Mouse (Mus musculus) liver, embryonic 14.5 days (tissue): ENCODE measurements around the gene Atp1b2. TPM values are rescaled to one million over a fixed set of nuclear protein-coding genes. Genes with fewer than 3 reads are reported as not detected.
A peak's percentile ranks its signal among the peaks of the same experiment; 100 is the strongest.
"Not testable (repeated sequence)": the region's sequence is repeated elsewhere in the genome, so short reads cannot be mapped to it uniquely, and the experiment has no call there.

ENCODE experiments used
- ATAC-seq: fragments of 200-750 bp; cut with Nextera tagmentation; 2 replicates; pipeline ENCODE4 v1.8.0; 2017; ENCODE audit warnings: moderate number of reproducible peaks, mild to moderate bottlenecking, moderate library complexity; ENCODE audit not compliant: insufficient read depth
- DNase-seq, 3 experiments: peaks; one replicate each; pipeline ENCODE4 v3.0.0-alpha.2; 2012 to 2013; ENCODE audit warnings: low read depth in 3 of 3, low spot score in 3 of 3
- H3K27ac ChIP-seq: fragments of 300-500 bp; sonication (generic); 2 replicates; pipeline ENCODE4 v1.5.1; 2014; ENCODE audit warnings: moderate library complexity, mild to moderate bottlenecking, control low read depth, inconsistent platforms
- H3K27me3 ChIP-seq: fragments of 300-500 bp; sonication (generic); 2 replicates; pipeline ENCODE4 v1.6.1; 2014; ENCODE audit warnings: mild to moderate bottlenecking, low read length, moderate library complexity; ENCODE audit not compliant: control insufficient read depth, insufficient read depth
- H3K36me3 ChIP-seq: fragments of 300-500 bp; sonication (generic); replicated peaks from 2 replicates; pipeline ENCODE4 v1.6.1; 2014; ENCODE audit warnings: low read depth; ENCODE audit not compliant: control insufficient read depth, insufficient read depth
- H3K4me1 ChIP-seq, 2 experiments: fragments of 200-500 bp in 1 of 2; fragments of 300-500 bp in 1 of 2; sonication (generic) in 1 of 2; replicated peaks; 2 replicates each; pipeline ENCODE4 v1.6.1; 2012 to 2014; ENCODE audit warnings: antibody characterized with exemption in 1 of 2, inconsistent platforms in 1 of 2, low read length in 1 of 2; ENCODE audit not compliant: control insufficient read depth in 2 of 2, insufficient read depth in 2 of 2
- H3K4me2 ChIP-seq: fragments of 300-500 bp; sonication (generic); 2 replicates; pipeline ENCODE4 v1.6.1; 2014; ENCODE audit warnings: low read depth, mild to moderate bottlenecking, control low read depth, moderate library complexity
- H3K4me3 ChIP-seq, 2 experiments: fragments of 200-500 bp in 1 of 2; fragments of 300-500 bp in 1 of 2; sonication (generic) in 1 of 2; 2 replicates each; pipeline ENCODE4 v1.5.1; 2012 to 2014; ENCODE audit warnings: low read depth in 2 of 2, low read length in 2 of 2, mild to moderate bottlenecking in 2 of 2, control low read depth in 1 of 2, inconsistent platforms in 1 of 2, moderate library complexity in 1 of 2; ENCODE audit not compliant: insufficient read depth in 1 of 2
- H3K9ac ChIP-seq: fragments of 300-500 bp; sonication (generic); replicated peaks from 2 replicates; pipeline ENCODE4 v1.6.1; 2014; ENCODE audit warnings: mild to moderate bottlenecking, control low read depth, moderate library complexity
- H3K9me3 ChIP-seq: fragments of 300-500 bp; sonication (generic); 2 replicates; pipeline ENCODE4 v1.6.1; 2016; ENCODE audit warnings: low read length, mixed read lengths; ENCODE audit not compliant: control insufficient read depth
- CTCF ChIP-seq: IDR thresholded peaks from 2 replicates; pipeline ENCODE4 v1.5.1; 2016; ENCODE audit warnings: antibody characterized with exemption, low read depth, control low read depth
- EP300 ChIP-seq: IDR thresholded peaks from 2 replicates; pipeline ENCODE4 v1.6.1; 2016; ENCODE audit warnings: antibody characterized with exemption, low read depth
- WGBS: fragments of 180-500 bp; shearing (Covaris S2); extraction: QIAGEN DNeasy Blood & Tissue Kit; methylation state at CpG from one replicate; pipeline ENCODE4 v1.1.7; 2014; ENCODE audit not compliant: insufficient replicate concordance; 5-methylcytosine and 5-hydroxymethylcytosine counted together
- polyA plus RNA-seq, 2 experiments: library from polyadenylated mRNA; depleted of rRNA in 1 of 2; stranded (reverse) in 1 of 2; unstranded in 1 of 2; fragments of >200 nt; fragmentation: Nextera tagmentation in 1 of 2; extraction: Ambion mirVana in 1 of 2; gene quantifications; 2 replicates each; pipeline versions ENCODE4 v1.2.1 to v1.2.3; 2012 to 2014

Atp1b2 gene
- polyA plus RNA-seq, 2 experiments = 20.6 to 21.3 TPM

GRCm38 (mm10) chr11:69633128-69633866, 27.6 kb upstream of the Atp1b2 start:
- H3K27ac ChIP-seq = peak overlapping the region; percentile 79
- no peak for DNase-seq

GRCm38 (mm10) chr11:69632284-69633089, 26.7 kb upstream of the Atp1b2 start, which contains the start of gene Fxr2:
TSS of gene Fxr2 (plus strand) at chr11:69632990.
- Histone ChIP-seq H3K4me2 (peak within 1 kb of the TSS; percentile 91), H3K36me3 (no peaks in the 10 kb centered on the region; the same call in 1 of the 2 replicates), H3K27me3 (no peaks in the 10 kb centered on the region), H3K4me3 (peak within 1 kb of the TSS; percentile 85 to 97), H3K9me3 (no peaks in the 10 kb centered on the region), H3K27ac (peak within 1 kb of the TSS; percentile 79), H3K9ac (peak within 1 kb of the TSS; percentile 92), H3K4me1 (peaks cover 20 to 21% of the 10 kb centered on the region in 2 experiments)
- DNase-seq = peak; percentile 99 to 100 (median 99)
- peak; percentile 96 for ATAC-seq
- no peak for TF ChIP-seq EP300
- TF ChIP-seq CTCF = peak; percentile 94
- under 1% methylated on average over 55 of the region's 56 CpGs for WGBS

More at GRCm38 (mm10) chr11:69633128-69633866, 27.6 kb upstream of the Atp1b2 start:
- ATAC-seq = peak; percentile 64
- Histone ChIP-seq H3K9ac (peak overlapping the region; percentile 92), H3K4me2 (peak overlapping the region; percentile 91), H3K4me3 (peak overlapping the region; percentile 85 to 97), H3K4me1 (peaks cover 20 to 21% of the 10 kb centered on the region in 2 experiments), H3K36me3 (peaks cover 2% of the 10 kb centered on the region; the same call in 1 of the 2 replicates), H3K9me3 (no peaks in the 10 kb centered on the region), H3K27me3 (no peaks in the 10 kb centered on the region)
- TF ChIP-seq EP300 = no peak
- no peak for TF ChIP-seq CTCF
- WGBS = under 1% methylated on average over 40 of the region's 50 CpGs

GRCm38 (mm10) chr11:69629802-69630201, 24.1 kb upstream of the Atp1b2 start:
- Histone ChIP-seq H3K27ac (no peak overlapping the region), H3K4me2 (no peak overlapping the region), H3K9me3 (no peaks in the 10 kb centered on the region), H3K27me3 (no peaks in the 10 kb centered on the region), H3K9ac (no peak overlapping the region), H3K4me1 (peaks cover 11 to 12% of the 10 kb centered on the region in 2 experiments), H3K4me3 (no peak overlapping the region), H3K36me3 (no peaks in the 10 kb centered on the region; the same call in 1 of the 2 replicates)
- ATAC-seq (no peak), DNase-seq (no peak)
- TF ChIP-seq EP300 (no peak), CTCF (peak; percentile 74)
- 61% methylated on average over 1 of the region's 1 CpGs for WGBS

DNA sequence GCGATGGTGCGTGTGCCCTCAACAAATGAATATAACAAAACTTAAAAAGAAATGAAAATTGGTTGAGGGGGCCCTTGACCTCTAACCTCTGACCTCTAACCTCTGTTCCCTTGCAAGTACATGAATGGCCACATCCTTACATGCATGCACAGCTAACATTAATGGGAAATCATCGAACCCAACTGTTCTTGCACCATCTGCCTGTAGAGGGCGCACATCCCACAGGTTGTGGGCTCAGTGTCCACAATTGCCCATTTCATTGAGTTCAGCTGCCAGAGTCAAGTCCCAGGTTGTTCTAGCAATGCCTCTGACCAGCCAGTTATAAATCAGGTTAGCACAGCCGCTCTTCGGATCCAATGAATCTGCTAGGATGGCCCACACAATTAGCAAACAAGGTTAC, 22.5 kb upstream of the Atp1b2 start:
- DNase-seq (peak; percentile 62 to 74 (median 70)), ATAC-seq (no peak)
- H3K27me3 ChIP-seq = no peaks in the 10 kb centered on the region
- no peaks in the 10 kb centered on the region for H3K9me3 ChIP-seq
- H3K4me2 ChIP-seq = no peak overlapping the region
- no peak overlapping the region for H3K27ac ChIP-seq
- 29% methylated on average over 6 of the region's 6 CpGs for WGBS
- no peak for TF ChIP-seq EP300
- TF ChIP-seq CTCF = peak; percentile 99
- H3K4me1 ChIP-seq = peaks cover 3 to 5% of the 10 kb centered on the region in 2 experiments; a peak in 3 of 4 replicates
- H3K4me3 ChIP-seq = no peak overlapping the region
- no peak overlapping the region for H3K9ac ChIP-seq
- no peaks in the 10 kb centered on the region for H3K36me3 ChIP-seq

- not testable (repeated sequence) for H3K4me2 ChIP-seq, H3K36me3 ChIP-seq, H3K9ac ChIP-seq, H3K9me3 ChIP-seq, ATAC-seq, DNase-seq, H3K27ac ChIP-seq, H3K4me3 ChIP-seq, H3K27me3 ChIP-seq
- H3K4me1 ChIP-seq = peaks cover 16 to 23% of the 10 kb centered on the region in 2 experiments
- WGBS = 67% methylated on average over 2 of the region's 2 CpGs
Measured at GRCm38 (mm10) chr11:69624339-69624738, 18.6 kb upstream of the Atp1b2 start.
